In genomic region chr16:53659363-53659762, GRCm38 (mm10) we compare ENCODE assay signal across 17 mouse cellular contexts.
"Had no signal": no experiment of that assay in that cellular context is flagged by ENCODE, and none has a peak within 500 bp of the region (broad histone marks: within the 10 kb centered on the region; RNA-seq: fewer than 3 reads in every experiment).

No protein-coding gene starts in this region.

- H3K9ac ChIP-seq: lung, embryonic 15.5 days; midbrain, embryonic 13.5 days; midbrain, embryonic 15.5 days; neural tube, embryonic 12.5 days; stomach, embryonic 15.5 days had no signal

- H3K27ac ChIP-seq: lung, embryonic 15.5 days; macrophage; midbrain, embryonic 13.5 days; midbrain, embryonic 15.5 days; neural tube, embryonic 12.5 days; stomach, embryonic 15.5 days; stomach, postnatal 0 days had no signal

- H3K4me2 ChIP-seq: lung, embryonic 15.5 days; midbrain, embryonic 11.5 days; midbrain, embryonic 13.5 days; midbrain, embryonic 15.5 days; neural tube, embryonic 12.5 days; stomach, embryonic 15.5 days had no signal

- H3K27me3 ChIP-seq: lung, embryonic 15.5 days; megakaryocyte, embryonic 14.5 days; midbrain, embryonic 13.5 days; midbrain, embryonic 15.5 days; neural tube, embryonic 12.5 days; stomach, embryonic 15.5 days had no signal

- H3K36me3 ChIP-seq: lung, embryonic 15.5 days; midbrain, embryonic 13.5 days; midbrain, embryonic 15.5 days; neural tube, embryonic 12.5 days; stomach, embryonic 15.5 days had no signal

- H3K4me3 ChIP-seq: lung, embryonic 15.5 days; megakaryocyte, embryonic 14.5 days; midbrain, embryonic 13.5 days; midbrain, embryonic 15.5 days; neural tube, embryonic 12.5 days; stomach, embryonic 15.5 days had no signal

- H3K9me3 ChIP-seq: lung, embryonic 15.5 days; megakaryocyte, embryonic 14.5 days; midbrain, embryonic 13.5 days; midbrain, embryonic 15.5 days; neural tube, embryonic 12.5 days; stomach, embryonic 15.5 days had no signal

- DNase-seq: lung, adult 2 months; lung, postnatal 14 days; lung, postnatal 36 days; right cerebral cortex, postnatal 14 days; thymus, adult 2 months; thymus, postnatal 25 days; thymus, postnatal 4 days had no signal

- H3K4me1 ChIP-seq: lung, embryonic 15.5 days; megakaryocyte, embryonic 14.5 days; midbrain, embryonic 13.5 days; midbrain, embryonic 15.5 days; neural tube, embryonic 12.5 days; stomach, embryonic 15.5 days had no signal

- ATAC-seq: lung, postnatal 0 days; midbrain, embryonic 13.5 days; midbrain, embryonic 15.5 days had no signal
